Mouse (Mus musculus) heart, embryonic 12.5 days (tissue): ENCODE data around the gene Klhl25. TPM values are rescaled to one million over a fixed set of nuclear protein-coding genes. Genes with fewer than 3 reads are reported as not detected.

ENCODE experiments used
- ATAC-seq: fragments of 200-750 bp; cut with Nextera tagmentation; 2 replicates; pipeline ENCODE4 v1.8.0; 2017; ENCODE audit warnings: moderate TSS enrichment, moderate library complexity; ENCODE audit not compliant: insufficient number of reproducible peaks, low FRiP score
- H3K27ac ChIP-seq: fragments of 300-500 bp; sonication (generic); 2 replicates; pipeline ENCODE4 v1.5.1; 2016; ENCODE audit warnings: mild to moderate bottlenecking, moderate library complexity; ENCODE audit not compliant: poor library complexity, severe bottlenecking
- H3K27me3 ChIP-seq: fragments of 300-500 bp; sonication (generic); replicated peaks from 2 replicates; pipeline ENCODE4 v1.6.1; 2016; ENCODE audit warnings: mild to moderate bottlenecking, moderate library complexity
- H3K36me3 ChIP-seq: fragments of 300-500 bp; sonication (generic); 2 replicates; pipeline ENCODE4 v1.6.1; 2016; ENCODE audit warnings: mild to moderate bottlenecking, moderate library complexity
- H3K4me1 ChIP-seq: fragments of 300-500 bp; sonication (generic); replicated peaks from 2 replicates; pipeline ENCODE4 v1.6.1; 2016; ENCODE audit warnings: mild to moderate bottlenecking
- H3K4me2 ChIP-seq: fragments of 300-500 bp; sonication (generic); 2 replicates; pipeline ENCODE4 v1.6.1; 2016; ENCODE audit warnings: mild to moderate bottlenecking, moderate library complexity
- H3K4me3 ChIP-seq: fragments of 300-500 bp; sonication (generic); 2 replicates; pipeline ENCODE4 v1.5.1; 2016; ENCODE audit warnings: mild to moderate bottlenecking
- H3K9ac ChIP-seq: fragments of 300-500 bp; sonication (generic); 2 replicates; pipeline ENCODE4 v1.6.1; 2016; ENCODE audit warnings: mild to moderate bottlenecking, moderate library complexity
- H3K9me3 ChIP-seq: fragments of 300-500 bp; sonication (generic); replicated peaks from 2 replicates; pipeline ENCODE4 v1.6.1; 2016; ENCODE audit warnings: mild to moderate bottlenecking, moderate library complexity
- WGBS: fragments of 180-500 bp; shearing (Covaris S2); methylation state at CpG from one replicate; pipeline ENCODE4 v1.1.7; 2016; 5-methylcytosine and 5-hydroxymethylcytosine counted together
- polyA plus RNA-seq: library from polyadenylated mRNA; unstranded; fragments of >200 nt; fragmentation: Nextera tagmentation; extraction: Ambion mirVana; gene quantifications from 2 replicates; pipeline ENCODE4 v1.2.1, GENCODE M21; 2016

The Klhl25 gene
- 11.6 and 12.0 TPM in 2 replicates for polyA plus RNA-seq

DNA sequence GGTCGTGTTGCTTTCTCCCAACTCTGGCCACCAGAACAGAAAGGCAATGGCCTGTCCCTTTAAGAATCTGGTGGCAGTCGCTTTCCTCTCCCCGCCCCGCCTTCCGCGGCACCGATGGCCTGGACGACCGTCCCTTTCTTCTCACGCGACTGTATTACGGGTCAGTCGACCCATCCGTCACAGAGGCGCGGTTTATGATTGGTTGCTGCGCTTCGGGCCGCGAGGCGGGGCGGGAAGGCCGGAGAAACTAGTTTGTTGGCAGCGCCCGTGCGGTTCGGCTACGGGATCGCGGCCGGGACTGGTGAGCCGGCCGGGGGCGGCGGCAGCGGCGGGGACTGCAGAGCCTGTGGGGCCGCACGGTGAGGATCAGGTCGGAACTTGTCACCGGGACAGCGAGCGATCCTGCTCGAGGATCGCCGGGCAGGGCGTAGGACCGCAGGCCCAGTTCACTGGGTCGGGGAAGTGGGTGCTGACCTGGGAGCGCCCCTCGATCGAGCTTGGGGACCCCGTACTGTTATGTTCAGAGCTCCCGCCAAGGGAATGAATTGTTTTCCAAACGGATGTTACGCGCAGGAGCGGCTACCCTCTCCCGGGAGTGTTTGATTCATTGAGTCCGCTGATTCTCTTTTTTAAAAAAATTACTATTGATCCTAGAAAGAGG lies at the start of gene Klhl25:
Gene Klhl25 (plus strand): TSS at position 196 of the 661 bp plus-strand sequence.
- Histone ChIP-seq H3K36me3 (no peaks in the 10 kb centered on the region), H3K4me2 (peak within 1 kb of the TSS; percentile 96), H3K4me1 (peaks cover 32% of the 10 kb centered on the region), H3K27me3 (no peaks in the 10 kb centered on the region), H3K27ac (peak within 1 kb of the TSS; percentile 79), H3K9me3 (no peaks in the 10 kb centered on the region), H3K4me3 (peak within 1 kb of the TSS; percentile 73), H3K9ac (peak within 1 kb of the TSS; percentile 89)
- WGBS = under 1% methylated on average over 60 of the region's 60 CpGs
- ATAC-seq = peak; percentile 98

DNA sequence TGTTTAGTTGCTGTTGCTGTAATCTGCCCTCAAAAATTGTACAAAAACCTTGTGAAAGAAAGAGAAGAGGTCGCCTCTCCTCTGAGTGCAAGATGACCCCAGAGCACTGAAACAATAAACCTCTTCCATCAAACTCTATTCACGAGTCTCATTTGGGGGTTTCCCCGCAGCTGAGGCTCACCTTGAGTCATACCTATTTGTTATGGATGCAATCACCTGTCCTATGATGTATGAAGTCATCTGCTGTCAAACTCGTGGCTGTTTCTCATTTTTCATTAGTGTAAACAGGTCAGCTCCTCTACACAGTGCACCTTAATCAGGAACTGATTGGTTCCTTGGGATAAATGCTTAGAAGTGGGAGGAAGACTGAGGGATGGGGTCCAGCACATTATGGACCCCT lies 47.6 kb upstream of the Klhl25 start:
- WGBS = 78% methylated on average over 4 of the region's 4 CpGs
- Histone ChIP-seq H3K4me3 (no peak overlapping the region), H3K27ac (no peak overlapping the region), H3K36me3 (no peaks in the 10 kb centered on the region), H3K27me3 (no peaks in the 10 kb centered on the region), H3K4me1 (peaks cover 10% of the 10 kb centered on the region), H3K4me2 (no peak overlapping the region), H3K9ac (no peak overlapping the region), H3K9me3 (no peaks in the 10 kb centered on the region)
- ATAC-seq = no peak

DNA sequence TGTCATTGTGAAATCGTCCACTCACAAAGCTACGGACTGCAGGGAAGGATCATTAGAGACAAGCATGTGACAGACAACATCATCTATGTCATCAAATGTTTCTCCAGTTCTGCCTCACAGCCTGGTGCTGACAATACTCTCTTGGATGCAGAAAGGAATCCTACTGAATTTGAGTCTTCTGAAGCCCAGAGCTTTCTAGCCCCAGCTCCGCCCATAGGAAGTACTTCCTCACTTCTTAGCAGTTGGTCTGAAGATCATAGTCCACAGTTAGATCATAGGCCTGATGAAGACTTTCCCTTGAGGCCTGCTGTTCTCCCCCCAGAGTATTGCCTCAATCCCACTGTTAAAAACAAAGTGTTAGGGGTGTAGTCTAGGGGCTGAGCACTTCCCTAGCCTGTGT lies 47.1 kb upstream of the Klhl25 start:
- peaks cover 15% of the 10 kb centered on the region for H3K4me1 ChIP-seq
- 84% methylated on average over 3 of the region's 3 CpGs for WGBS
- H3K4me3 ChIP-seq = no peak overlapping the region
- no peak overlapping the region for H3K27ac ChIP-seq
- no peaks in the 10 kb centered on the region for H3K36me3 ChIP-seq
- H3K9me3 ChIP-seq = no peaks in the 10 kb centered on the region
- no peak overlapping the region for H3K9ac ChIP-seq
- H3K4me2 ChIP-seq = no peak overlapping the region
- no peak for ATAC-seq
- no peaks in the 10 kb centered on the region for H3K27me3 ChIP-seq

DNA sequence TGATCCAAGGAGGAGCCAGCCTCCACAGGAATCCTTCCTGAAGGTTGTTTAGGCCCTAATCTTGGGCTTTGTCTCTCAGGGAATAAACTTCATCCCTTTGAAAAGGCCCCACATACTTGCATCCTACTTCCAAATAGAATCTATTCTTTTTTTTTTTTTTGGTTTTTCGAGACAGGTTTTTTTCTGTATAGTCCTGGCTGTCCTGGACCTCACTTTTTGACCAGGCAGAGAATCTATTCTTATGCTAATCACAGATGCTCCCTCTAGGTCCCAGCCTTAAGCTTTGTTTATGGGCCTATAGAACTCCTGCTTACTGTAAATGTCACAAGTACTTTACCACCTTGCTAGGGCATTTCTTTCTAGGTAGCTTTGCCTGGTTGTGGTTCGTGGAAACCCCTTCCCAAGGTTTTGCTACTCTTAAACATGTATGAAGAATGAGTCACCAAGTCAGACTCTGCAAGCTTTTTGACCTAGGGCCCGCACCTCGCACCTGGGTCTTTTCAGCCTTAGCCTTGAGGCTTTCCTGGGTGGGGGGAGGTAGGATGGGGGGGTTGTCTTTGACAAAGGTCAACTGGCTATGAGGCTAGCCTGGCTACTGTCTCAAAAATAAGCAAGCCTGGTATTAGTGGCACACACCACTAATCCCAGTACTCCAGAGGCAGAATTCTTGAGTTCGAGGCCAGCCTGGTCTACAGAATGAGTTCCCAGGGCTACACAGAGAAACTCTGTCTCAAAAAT lies 46.3 kb upstream of the Klhl25 start:
- Histone ChIP-seq H3K4me1 (peaks cover 15% of the 10 kb centered on the region), H3K9me3 (no peaks in the 10 kb centered on the region), H3K27ac (no peak overlapping the region), H3K27me3 (no peaks in the 10 kb centered on the region), H3K9ac (no peak overlapping the region), H3K36me3 (no peaks in the 10 kb centered on the region), H3K4me2 (no peak overlapping the region), H3K4me3 (no peak overlapping the region)
- no peak for ATAC-seq
- 78% methylated on average over 5 of the region's 5 CpGs for WGBS

DNA sequence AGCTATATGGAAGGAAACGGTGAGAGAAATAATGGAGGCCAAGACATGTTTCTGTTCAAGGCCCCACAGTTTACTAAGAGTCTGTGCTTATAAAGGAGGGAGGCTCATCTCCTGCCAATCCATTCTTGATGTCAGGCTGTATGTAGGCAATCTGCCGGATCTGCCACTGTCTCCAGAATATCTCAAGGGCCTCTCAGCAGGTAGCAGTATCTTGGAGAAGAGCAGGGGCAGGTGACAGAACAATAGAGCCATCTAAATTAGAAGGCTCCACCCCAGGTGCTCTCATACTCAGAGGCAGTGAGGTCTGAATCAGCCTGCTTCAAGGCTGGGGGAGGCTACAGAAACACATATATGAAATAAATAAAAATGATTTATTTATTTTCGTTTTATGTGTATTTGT lies 45.2 kb upstream of the Klhl25 start:
- ATAC-seq = no peak
- no peak overlapping the region for H3K4me2 ChIP-seq
- WGBS = 70% methylated on average over 3 of the region's 3 CpGs
- no peak overlapping the region for H3K9ac ChIP-seq
- H3K9me3 ChIP-seq = no peaks in the 10 kb centered on the region
- no peak overlapping the region for H3K4me3 ChIP-seq
- H3K27me3 ChIP-seq = no peaks in the 10 kb centered on the region
- H3K27ac ChIP-seq = no peak overlapping the region
- no peaks in the 10 kb centered on the region for H3K36me3 ChIP-seq
- peaks cover 25% of the 10 kb centered on the region for H3K4me1 ChIP-seq

DNA sequence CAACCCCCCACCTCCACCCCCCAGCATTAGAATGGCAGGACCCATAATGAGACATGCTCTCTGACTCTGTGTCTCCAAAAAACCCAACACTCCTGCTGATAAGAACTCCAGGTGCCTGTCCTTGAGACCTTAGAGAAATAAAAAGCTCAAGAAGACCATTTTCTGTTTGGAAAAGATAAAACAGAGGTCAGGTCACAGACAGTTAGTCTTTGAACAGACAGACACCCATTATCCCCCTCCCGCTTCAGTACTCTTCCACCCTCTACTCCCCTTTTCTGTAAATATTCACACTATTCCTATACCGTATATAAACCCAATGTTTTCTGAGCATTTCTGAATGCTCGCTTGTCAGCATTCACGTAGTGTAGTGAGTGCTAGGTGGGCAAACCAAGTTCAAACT lies 41.9 kb upstream of the Klhl25 start:
- no peaks in the 10 kb centered on the region for H3K27me3 ChIP-seq
- H3K36me3 ChIP-seq = no peaks in the 10 kb centered on the region
- no peaks in the 10 kb centered on the region for H3K9me3 ChIP-seq
- no peak overlapping the region for H3K4me2 ChIP-seq
- H3K4me3 ChIP-seq = no peak overlapping the region
- no peak for ATAC-seq
- H3K9ac ChIP-seq = no peak overlapping the region
- H3K27ac ChIP-seq = peak overlapping the region; percentile 76
- 64% methylated on average over 4 of the region's 4 CpGs for WGBS
- H3K4me1 ChIP-seq = peaks cover 25% of the 10 kb centered on the region

DNA sequence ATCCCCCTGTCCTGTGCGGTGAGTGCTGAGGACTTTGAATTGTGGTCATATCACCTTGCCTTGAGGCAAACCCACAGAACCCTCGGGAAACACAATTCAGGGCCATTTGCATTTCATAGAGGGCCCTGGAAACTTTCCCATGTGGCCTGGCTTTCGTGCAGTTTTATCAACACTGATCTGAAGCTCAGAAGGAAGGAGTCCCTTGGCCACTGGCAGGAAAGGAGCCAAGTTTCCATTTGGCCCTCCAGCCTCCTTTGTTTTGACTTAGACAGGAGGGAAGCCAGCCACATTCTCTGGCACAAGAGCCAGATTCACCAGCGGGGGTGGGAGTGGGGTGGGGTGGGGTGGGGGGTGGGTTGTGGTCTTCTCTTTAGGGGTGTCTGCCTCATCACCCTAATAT lies 41.4 kb upstream of the Klhl25 start:
- no peaks in the 10 kb centered on the region for H3K27me3 ChIP-seq
- H3K4me1 ChIP-seq = peaks cover 25% of the 10 kb centered on the region
- H3K4me3 ChIP-seq = no peak overlapping the region
- peak overlapping the region; percentile 76 for H3K27ac ChIP-seq
- 34% methylated on average over 4 of the region's 4 CpGs for WGBS
- H3K9me3 ChIP-seq = no peaks in the 10 kb centered on the region
- H3K9ac ChIP-seq = no peak overlapping the region
- no peak overlapping the region for H3K4me2 ChIP-seq
- no peaks in the 10 kb centered on the region for H3K36me3 ChIP-seq
- peak; percentile 74 for ATAC-seq

DNA sequence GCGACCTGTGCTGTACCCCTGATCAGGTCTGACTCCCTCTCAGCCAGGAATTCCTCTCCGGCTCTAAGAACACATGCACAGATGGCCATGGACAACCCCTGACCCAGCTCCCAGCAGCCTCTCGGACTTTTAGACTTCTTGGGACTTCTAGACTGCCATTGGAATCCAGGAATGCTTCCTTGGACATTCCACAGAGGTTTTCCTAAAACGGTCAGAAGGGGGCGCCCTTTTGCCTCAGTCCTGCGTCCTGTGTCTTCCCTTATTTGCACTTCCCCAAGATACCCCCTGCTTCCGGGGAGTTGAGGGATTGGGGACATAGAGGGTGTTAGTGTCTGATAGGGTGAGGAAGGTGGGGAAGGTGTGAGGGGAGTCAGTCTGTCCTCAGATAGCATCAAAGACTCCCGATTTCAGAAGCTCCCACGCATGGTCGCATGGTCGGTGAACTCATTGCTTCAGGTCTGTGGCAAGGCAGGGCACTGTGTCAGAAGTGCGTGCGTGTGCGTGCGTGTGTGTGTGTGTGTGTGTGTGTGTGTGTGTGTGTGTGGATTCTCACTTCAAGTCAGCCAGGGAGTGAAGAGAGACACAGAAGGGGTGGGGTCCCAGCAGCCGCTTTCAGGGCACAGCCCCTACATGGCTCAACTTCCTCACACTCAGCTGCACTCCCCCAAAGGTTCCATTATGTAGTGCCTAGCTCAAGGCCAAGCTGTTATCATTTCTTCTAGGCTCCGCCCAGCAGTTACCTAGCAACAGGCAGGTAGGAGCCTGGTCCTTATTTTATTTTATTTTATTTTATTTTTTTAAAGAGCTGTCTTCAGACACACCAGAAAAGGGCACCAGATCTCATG lies 40.4 kb upstream of the Klhl25 start:
- Histone ChIP-seq H3K9me3 (no peaks in the 10 kb centered on the region), H3K27ac (0 out of 2 replicates have a peak overlapping the region, but pooled peaks have one; percentile 76), H3K27me3 (no peaks in the 10 kb centered on the region), H3K36me3 (no peaks in the 10 kb centered on the region), H3K4me2 (no peak overlapping the region), H3K4me3 (no peak overlapping the region), H3K9ac (no peak overlapping the region), H3K4me1 (peaks cover 25% of the 10 kb centered on the region)
- whole genome bisulfite sequencing = 60% methylated on average over 17 of the region's 17 CpGs
- peak; percentile 23; the same call in 1 of the 2 replicates for ATAC-seq

DNA sequence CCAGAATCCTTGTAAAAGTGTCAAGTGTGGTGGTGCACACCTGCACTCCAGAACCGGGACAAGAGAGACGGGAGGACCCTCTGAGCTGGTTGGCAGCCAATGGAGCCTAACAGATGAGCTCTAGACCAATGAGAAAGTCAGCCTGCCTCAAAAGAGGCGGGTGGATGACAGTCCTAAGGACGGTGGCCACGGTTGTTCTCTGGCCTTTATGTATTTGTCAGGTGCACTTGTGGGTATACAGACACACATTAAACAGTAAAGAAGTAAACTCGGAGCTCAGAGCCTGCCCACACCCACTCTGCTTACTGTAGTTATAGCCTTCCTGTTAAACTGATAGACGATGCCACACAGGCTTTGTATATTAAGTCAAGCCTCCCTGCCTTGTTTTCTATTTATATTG lies 27.4 kb upstream of the Klhl25 start:
- no peak overlapping the region for H3K4me2 ChIP-seq
- 88% methylated on average over 7 of the region's 7 CpGs for WGBS
- no peak overlapping the region for H3K4me3 ChIP-seq
- no peaks in the 10 kb centered on the region for H3K36me3 ChIP-seq
- no peak for ATAC-seq
- no peak overlapping the region for H3K27ac ChIP-seq
- H3K9ac ChIP-seq = no peak overlapping the region
- no peaks in the 10 kb centered on the region for H3K27me3 ChIP-seq
- peaks cover 8% of the 10 kb centered on the region; the same call in 1 of the 2 replicates for H3K4me1 ChIP-seq
- H3K9me3 ChIP-seq = peaks cover 8% of the 10 kb centered on the region; the same call in 1 of the 2 replicates

DNA sequence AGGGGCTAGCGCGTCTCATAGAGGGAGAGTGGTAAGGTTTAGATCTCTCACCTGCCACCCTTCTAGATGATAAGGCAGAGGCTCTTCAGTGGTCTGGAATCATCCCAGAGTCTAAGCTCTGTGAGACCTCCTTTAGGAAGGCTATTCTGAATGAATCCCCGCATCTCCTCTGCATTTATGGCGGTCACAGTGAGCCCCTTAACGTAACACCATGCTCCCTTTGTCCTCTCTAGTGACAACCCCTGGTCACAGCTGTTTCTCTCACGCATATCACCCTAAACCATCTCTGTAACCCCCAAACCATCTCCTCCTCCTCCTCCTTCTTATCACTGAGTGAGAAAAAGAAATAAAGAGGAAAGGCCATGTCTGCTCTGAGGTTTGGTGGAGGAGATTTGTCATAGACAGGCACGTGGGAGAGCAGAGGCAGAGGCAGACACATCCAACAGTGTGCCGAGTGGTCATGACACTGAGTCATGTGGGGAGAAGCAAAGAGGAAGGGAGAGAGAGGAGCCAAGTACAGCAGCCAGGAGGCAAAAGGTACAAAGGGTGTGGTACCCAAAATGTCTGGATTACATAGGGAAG lies 25.9 kb upstream of the Klhl25 start:
- H3K4me2 ChIP-seq = no peak overlapping the region
- no peaks in the 10 kb centered on the region for H3K27me3 ChIP-seq
- H3K36me3 ChIP-seq = no peaks in the 10 kb centered on the region
- H3K9ac ChIP-seq = no peak overlapping the region
- H3K9me3 ChIP-seq = peaks cover 8% of the 10 kb centered on the region; the same call in 1 of the 2 replicates
- H3K27ac ChIP-seq = no peak overlapping the region
- peaks cover 17% of the 10 kb centered on the region for H3K4me1 ChIP-seq
- WGBS = 68% methylated on average over 8 of the region's 8 CpGs
- ATAC-seq = no peak
- H3K4me3 ChIP-seq = no peak overlapping the region

DNA sequence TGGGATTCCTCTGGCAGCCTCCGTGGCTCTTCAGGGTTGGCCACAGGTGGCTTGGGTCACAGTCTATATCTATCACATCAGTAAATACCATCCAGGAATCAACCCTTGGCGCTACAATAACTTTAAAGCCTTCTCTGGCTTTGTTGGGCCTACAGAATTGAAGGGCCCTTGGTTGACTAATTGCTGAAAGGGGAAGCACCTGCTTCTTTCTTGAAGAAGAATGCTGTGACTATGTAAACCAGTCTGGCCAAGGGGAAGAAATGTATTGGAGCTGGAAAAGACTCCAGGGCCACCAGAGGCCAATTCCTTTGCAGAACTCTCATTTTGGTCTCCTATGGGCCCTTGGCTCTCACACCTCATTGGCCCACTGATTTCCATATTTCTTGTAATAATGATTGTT lies 25.0 kb upstream of the Klhl25 start:
- Histone ChIP-seq H3K4me1 (peaks cover 26% of the 10 kb centered on the region), H3K36me3 (no peaks in the 10 kb centered on the region), H3K27me3 (no peaks in the 10 kb centered on the region), H3K9me3 (peaks cover 4% of the 10 kb centered on the region; the same call in 1 of the 2 replicates), H3K4me3 (no peak overlapping the region), H3K9ac (no peak overlapping the region), H3K4me2 (no peak overlapping the region), H3K27ac (no peak overlapping the region)
- WGBS = 78% methylated on average over 2 of the region's 2 CpGs
- ATAC-seq = no peak
